Mouse (Mus musculus) heart, postnatal 0 days (tissue): ENCODE measurements at regions not wholly inside any gene's neighbourhood (a gene's known extent, or its start where the extent isn't known, plus 50 kb on each side); places are given as distances from the start of the nearest gene placed in this dataset.

ENCODE experiments used
- CTCF ChIP-seq: IDR thresholded peaks from 2 replicates; pipeline ENCODE4 v1.5.1; 2016; ENCODE audit warnings: antibody characterized with exemption, control low read depth, low read depth
- EP300 ChIP-seq: IDR thresholded peaks from 2 replicates; pipeline ENCODE4 v1.6.1; 2016; ENCODE audit warnings: antibody characterized with exemption, low read depth

DNA sequence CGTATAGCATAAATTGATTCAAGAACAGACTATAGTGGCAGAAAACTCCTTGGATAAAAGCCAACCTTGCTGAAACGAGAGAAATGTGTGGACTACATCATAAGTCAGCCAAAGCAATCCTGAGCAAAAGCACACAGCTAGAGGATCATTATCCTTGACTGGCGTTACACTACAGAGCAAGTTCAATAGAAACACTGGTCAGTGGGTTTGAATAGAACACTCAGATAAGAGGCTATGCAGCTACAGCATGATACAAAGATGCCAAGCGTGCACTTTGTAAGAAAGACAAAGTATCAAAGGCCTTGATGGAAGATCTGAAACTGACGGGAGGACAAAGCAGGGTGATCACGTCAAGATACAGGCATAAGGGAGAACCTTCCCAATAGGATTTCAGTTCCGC, 70.1 kb downstream of the Foxf2 start:
- TF ChIP-seq CTCF (no peak), EP300 (no peak)
